Mouse (Mus musculus) thymus, adult 2 months (tissue): ENCODE measurements around the gene Tbc1d16. TPM values are rescaled to one million over a fixed set of nuclear protein-coding genes. Genes with fewer than 3 reads are reported as not detected.

Experiments
- DNase-seq: peaks from one replicate; pipeline ENCODE4 v3.0.0; 2021
- H3K27ac ChIP-seq: fragments of 200-500 bp; 2 replicates; pipeline ENCODE4 v1.5.1; 2012; ENCODE audit warnings: low read length, control low read depth; ENCODE audit not compliant: control insufficient read depth, insufficient read depth
- H3K27me3 ChIP-seq: fragments of 200-500 bp; 2 replicates; pipeline ENCODE4 v1.6.1; 2012; ENCODE audit warnings: mild to moderate bottlenecking, low read length, moderate library complexity, mixed read lengths; ENCODE audit not compliant: control insufficient read depth, insufficient read depth
- H3K36me3 ChIP-seq: fragments of 200-500 bp; 2 replicates; pipeline ENCODE4 v1.6.1; 2012; ENCODE audit warnings: mild to moderate bottlenecking, low read length, moderate library complexity; ENCODE audit not compliant: control insufficient read depth, insufficient read depth
- H3K4me1 ChIP-seq: fragments of 200-500 bp; replicated peaks from 2 replicates; pipeline ENCODE4 v1.6.1; 2012; ENCODE audit warnings: low read length; ENCODE audit not compliant: control insufficient read depth, insufficient read depth
- H3K4me3 ChIP-seq: fragments of 200-500 bp; 2 replicates; pipeline ENCODE4 v1.5.1; 2012; ENCODE audit warnings: mild to moderate bottlenecking, low read length, control low read depth, moderate library complexity; ENCODE audit not compliant: control insufficient read depth, insufficient read depth
- CTCF ChIP-seq: fragments of 200-500 bp; IDR thresholded peaks from 2 replicates; pipeline ENCODE4 v1.5.1; 2012; ENCODE audit warnings: mild to moderate bottlenecking, control low read depth, low read length, moderate library complexity, borderline replicate concordance; ENCODE audit not compliant: control insufficient read depth, poor library complexity, insufficient read depth; ENCODE audit errors: extremely low read depth
- POLR2A ChIP-seq: fragments of 200-500 bp; IDR thresholded peaks from 2 replicates; pipeline ENCODE4 v1.6.1; 2012; ENCODE audit warnings: mild to moderate bottlenecking, low read length, control low read depth, moderate library complexity; ENCODE audit not compliant: control insufficient read depth, poor library complexity, insufficient read depth; ENCODE audit errors: extremely low read depth
- WGBS: fragments of 180-500 bp; shearing (Covaris S2); methylation state at CpG from one replicate; pipeline ENCODE4 v1.1.7; 2018; 5-methylcytosine and 5-hydroxymethylcytosine counted together
- polyA plus RNA-seq: library from polyadenylated mRNA; depleted of rRNA; stranded (reverse); fragments of >200 nt; gene quantifications from 2 replicates; pipeline ENCODE4 v1.2.3, GENCODE M21; 2012

The Tbc1d16 gene
- polyA plus RNA-seq, 1 experiment, result 12.0 TPM

- H3K27me3 ChIP-seq, result no peaks in the 10 kb centered on the region
These were observed 95.9 kb downstream of the Tbc1d16 start for GRCm38 (mm10) chr11:119132198-119133035.

GRCm38 (mm10) chr11:119130081-119130765 lies 98.1 kb downstream of the Tbc1d16 start:
- H3K4me3 ChIP-seq, result no peak overlapping the region
- H3K27ac ChIP-seq, result no peak overlapping the region
- WGBS, result 51% methylated on average over 24 of the region's 24 CpGs
- H3K27me3 ChIP-seq, result no peaks in the 10 kb centered on the region
- DNase-seq, result no peak
- H3K36me3 ChIP-seq, result no peaks in the 10 kb centered on the region
- H3K4me1 ChIP-seq, result peaks cover 33% of the 10 kb centered on the region
- TF ChIP-seq POLR2A (no peak), CTCF (no peak)

More at GRCm38 (mm10) chr11:119132198-119133035, 95.9 kb downstream of the Tbc1d16 start:
- Histone ChIP-seq H3K4me3 (no peak overlapping the region), H3K4me1 (peaks cover 29% of the 10 kb centered on the region), H3K27ac (no peak overlapping the region), H3K36me3 (no peaks in the 10 kb centered on the region)
- 81% methylated on average over 14 of the region's 14 CpGs for WGBS
- no peak for DNase-seq
- TF ChIP-seq CTCF, result no peak
- TF ChIP-seq POLR2A, result no peak

- Histone ChIP-seq H3K4me1 (peaks cover 26% of the 10 kb centered on the region), H3K4me3 (no peak overlapping the region), H3K27ac (no peak overlapping the region), H3K36me3 (no peaks in the 10 kb centered on the region), H3K27me3 (no peaks in the 10 kb centered on the region)
- no peak for DNase-seq
- 73% methylated on average over 18 of the region's 18 CpGs for WGBS
- TF ChIP-seq POLR2A (no peak), CTCF (no peak)
These were observed 98.8 kb downstream of the Tbc1d16 start for GRCm38 (mm10) chr11:119129281-119130058.

- WGBS, result 67% methylated on average over 11 of the region's 11 CpGs
- Histone ChIP-seq H3K27ac (no peak overlapping the region), H3K4me3 (no peak overlapping the region), H3K27me3 (no peaks in the 10 kb centered on the region), H3K4me1 (peaks cover 19% of the 10 kb centered on the region), H3K36me3 (no peaks in the 10 kb centered on the region)
- no peak for TF ChIP-seq POLR2A
- no peak for TF ChIP-seq CTCF
- no peak for DNase-seq
These were observed 99.5 kb downstream of the Tbc1d16 start for GRCm38 (mm10) chr11:119128668-119129280.

GRCm38 (mm10) chr11:119127686-119128473 lies 100.4 kb downstream of the Tbc1d16 start:
- no peak overlapping the region for H3K27ac ChIP-seq
- no peak overlapping the region for H3K4me3 ChIP-seq
- H3K36me3 ChIP-seq, result no peaks in the 10 kb centered on the region
- 35% methylated on average over 9 of the region's 9 CpGs for WGBS
- H3K27me3 ChIP-seq, result no peaks in the 10 kb centered on the region
- no peak for DNase-seq
- peaks cover 12% of the 10 kb centered on the region for H3K4me1 ChIP-seq
- TF ChIP-seq CTCF (no peak), POLR2A (no peak)
